Mouse (Mus musculus): ENCODE results near the gene Igsf6.

GRCm38 (mm10) chr7:121077829-121078228 is 3.5 kb upstream of the Igsf6 start:
- no peak for TF ChIP-seq POLR2A (IDR thresholded peaks at IDR 0.05; ENCODE audit: insufficient read depth, low read depth, low read length)
- TF ChIP-seq CTCF (IDR thresholded peaks at IDR 0.05): peak; percentile 88

Measured in heart, adult 2 months (tissue).